Mouse (Mus musculus): ENCODE data around the gene Ptprc.

The Ptprc gene

DNA sequence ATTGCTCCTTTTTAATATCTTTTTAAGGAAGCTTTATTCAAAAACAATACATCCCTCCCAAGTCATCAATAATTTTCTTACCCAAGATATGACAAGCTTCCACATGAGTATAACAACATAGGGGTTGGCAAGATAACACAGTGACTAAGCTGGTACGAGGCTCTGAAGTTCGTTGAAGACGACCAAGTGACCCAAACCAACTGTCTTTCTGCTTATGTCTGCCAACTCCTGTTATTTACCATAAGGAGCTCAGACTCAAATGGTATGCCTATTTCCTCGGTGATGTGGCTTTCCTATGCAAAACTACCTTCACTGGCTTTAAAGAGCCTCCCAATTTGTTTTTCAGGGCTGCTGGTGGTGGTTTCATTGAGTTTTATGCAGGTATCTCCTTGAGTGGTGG is at the start of gene Ptprc:
Ptprc (minus strand) TSS at position 215 of the 400 bp plus-strand sequence.
- DNase-seq (ENCODE audit: low read depth in 2 of 2, low spot score in 2 of 2) = no peak

DNA sequence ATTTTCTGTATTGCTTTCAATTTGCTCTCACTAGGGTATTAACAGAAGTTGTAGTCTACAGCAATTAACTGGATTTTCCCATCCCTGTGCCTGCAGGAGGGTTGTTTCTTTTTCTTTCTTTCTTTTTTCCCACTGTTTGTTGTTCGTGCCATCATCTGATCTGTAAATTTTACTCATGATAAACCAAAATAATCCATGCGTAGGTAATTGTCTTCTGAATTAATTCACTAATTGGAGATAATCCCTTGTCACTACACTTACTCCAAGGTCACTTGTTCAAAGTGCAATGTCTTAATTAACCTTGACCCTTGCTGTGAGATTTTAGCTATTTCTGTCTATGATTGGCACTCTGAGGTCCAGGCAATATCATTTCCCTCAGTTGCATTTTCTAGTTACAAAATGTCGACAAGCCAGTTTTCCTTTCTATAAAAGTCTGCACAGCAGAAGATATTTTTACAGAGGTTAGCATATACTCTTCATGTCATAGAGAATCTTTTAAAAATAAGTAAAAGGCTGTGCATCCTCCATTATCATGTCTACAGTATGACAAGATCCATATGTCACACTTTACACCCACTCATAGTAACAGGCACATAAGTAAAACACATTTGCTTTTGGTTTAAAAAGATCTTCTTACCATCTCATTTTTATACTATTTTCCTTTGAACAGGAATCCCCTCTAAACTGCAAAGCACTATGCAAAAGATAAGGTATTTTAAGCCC is 39.4 kb upstream of the Ptprc start:
- DNase-seq (ENCODE audit: low read depth in 2 of 2, low spot score in 2 of 2) = no peak

GRCm38 (mm10) chr1:138210387-138211024 is 35.0 kb upstream of the Ptprc start:
- no peak for DNase-seq (ENCODE audit: low read depth in 2 of 2, low spot score in 2 of 2)

GRCm38 (mm10) chr1:138209751-138210150 is 34.2 kb upstream of the Ptprc start:
- no peak for DNase-seq (ENCODE audit: low read depth in 2 of 2, low spot score in 2 of 2)

DNA sequence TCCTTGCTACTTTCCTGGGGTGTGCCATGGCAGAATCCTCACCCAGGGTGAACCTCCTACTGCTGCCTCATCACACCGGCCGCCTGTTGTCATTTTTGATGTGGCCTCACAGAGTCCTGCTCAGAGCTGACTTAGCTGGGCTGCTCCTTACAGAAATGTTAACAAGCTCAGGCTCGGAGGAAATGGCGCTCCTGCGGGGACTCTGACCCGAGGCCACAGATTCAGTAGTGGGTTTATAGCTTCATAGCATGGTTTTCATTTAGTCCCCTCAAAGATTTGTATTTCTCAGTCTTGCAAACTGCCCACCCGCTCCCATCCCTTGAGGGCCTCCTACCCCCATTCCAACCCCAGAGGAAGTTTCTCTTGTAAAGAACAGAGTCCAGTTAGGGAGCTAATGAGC is 30.5 kb upstream of the Ptprc start:
- DNase-seq (ENCODE audit: low read depth in 2 of 2, low spot score in 2 of 2) = no peak

DNA sequence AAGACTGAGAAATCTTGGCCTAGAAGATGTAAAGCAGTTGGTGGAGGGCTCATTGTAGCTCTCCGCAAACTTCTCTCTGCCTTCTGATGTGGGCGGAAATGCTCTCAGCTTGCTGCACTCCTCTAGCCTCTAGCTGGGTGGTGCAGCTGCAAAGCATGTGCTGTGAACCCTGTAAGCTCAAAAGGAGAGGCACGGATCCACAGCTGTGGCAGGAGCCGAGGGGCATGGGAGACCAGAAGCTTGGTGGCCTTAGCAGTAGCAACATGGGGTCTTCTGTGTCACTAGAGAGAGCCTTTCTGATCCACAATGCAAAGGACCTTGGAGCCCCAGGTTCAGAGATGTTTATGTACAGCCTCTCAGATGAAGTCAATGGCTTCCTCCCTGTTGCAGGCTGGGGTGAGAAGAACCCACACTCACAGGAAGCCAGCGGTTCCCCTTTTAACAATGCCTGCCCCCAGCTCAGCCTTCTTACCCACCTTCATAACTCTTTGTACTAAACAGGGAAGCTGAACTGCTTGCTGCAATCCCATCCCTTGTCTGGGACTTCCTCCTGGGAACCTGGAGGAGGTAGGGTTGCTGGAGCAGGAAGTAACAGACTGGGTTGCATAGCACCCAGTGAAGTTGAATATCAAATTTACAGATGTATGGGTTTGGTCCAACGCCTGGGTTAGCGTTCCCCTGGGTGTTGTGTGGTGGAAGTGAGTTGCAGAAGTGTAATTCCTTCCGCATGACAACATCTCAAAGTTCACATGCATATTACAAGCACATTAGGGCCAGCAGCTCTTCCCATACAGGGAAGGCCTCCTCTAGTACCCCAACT is 16.4 kb upstream of the Ptprc start:
- peak; percentile 83 to 89 for DNase-seq (ENCODE audit: low read depth in 2 of 2, low spot score in 2 of 2)

- peak in 1 of 2 experiments; percentile 50 for DNase-seq (ENCODE audit: low read depth in 2 of 2, low spot score in 2 of 2)
These were observed 12.6 kb upstream of the Ptprc start for GRCm38 (mm10) chr1:138188131-138188530.

- no peak for DNase-seq (ENCODE audit: low read depth in 2 of 2, low spot score in 2 of 2)
These were observed 10.4 kb upstream of the Ptprc start for GRCm38 (mm10) chr1:138185904-138186303.

DNA sequence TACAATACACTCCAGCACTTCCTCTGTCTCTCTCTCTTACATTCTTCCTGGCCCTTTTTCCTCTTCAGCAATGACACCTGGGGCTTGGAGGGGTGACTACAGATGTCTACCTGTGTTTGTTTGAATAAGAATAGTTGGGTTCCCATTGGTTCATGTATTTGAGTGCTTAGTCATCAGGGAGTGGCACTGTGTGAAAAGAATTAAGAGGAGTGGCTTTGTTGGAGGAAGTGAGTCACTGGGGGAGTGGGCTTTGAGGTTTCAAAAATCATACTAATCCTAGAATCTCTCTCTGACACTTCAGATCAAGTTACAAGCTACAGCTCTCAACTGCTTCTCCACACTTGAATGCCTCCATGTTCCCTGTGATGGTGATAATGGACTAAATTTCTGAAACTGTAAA is 4.6 kb upstream of the Ptprc start:
- no peak for DNase-seq (ENCODE audit: low read depth in 2 of 2, low spot score in 2 of 2)

DNA sequence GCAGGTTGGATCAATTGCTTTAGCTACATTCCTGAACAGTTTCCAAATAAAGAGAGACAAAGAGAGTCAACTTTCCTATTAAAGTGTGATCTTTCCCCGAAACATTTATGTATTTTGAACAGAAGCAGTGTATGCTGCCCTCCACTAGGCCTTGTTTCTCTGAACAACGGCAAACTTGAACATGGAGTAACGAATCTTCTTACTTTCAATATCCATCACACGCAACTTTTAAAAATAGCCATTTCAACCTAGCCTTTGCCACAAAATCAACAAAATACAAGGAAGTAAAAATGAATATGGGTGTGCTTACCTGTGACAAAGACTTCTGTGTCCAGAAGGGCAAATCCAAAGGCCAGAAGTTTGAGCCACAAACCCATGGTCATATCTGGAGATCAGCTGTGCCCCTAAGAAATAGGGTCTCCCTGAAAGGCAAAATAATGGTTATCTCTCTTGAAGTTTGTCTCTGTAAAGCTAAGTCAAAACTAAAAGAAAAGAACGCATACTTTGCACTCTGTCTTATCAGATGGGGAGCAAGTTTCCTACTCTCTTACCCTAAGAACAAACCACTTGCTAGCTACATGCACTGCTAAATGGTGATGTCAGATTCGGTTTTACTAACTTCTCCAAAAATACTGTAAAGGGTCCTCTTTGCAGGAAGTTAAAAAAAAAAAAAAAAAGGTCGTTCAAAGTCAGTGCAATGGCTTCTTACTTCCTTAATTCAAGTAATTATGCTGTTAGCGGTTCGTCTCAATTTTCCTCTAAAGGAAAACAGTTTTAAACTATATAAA is 609 bp downstream of the Ptprc start:
- DNase-seq (ENCODE audit: low read depth in 2 of 2, low spot score in 2 of 2) = no peak

DNA sequence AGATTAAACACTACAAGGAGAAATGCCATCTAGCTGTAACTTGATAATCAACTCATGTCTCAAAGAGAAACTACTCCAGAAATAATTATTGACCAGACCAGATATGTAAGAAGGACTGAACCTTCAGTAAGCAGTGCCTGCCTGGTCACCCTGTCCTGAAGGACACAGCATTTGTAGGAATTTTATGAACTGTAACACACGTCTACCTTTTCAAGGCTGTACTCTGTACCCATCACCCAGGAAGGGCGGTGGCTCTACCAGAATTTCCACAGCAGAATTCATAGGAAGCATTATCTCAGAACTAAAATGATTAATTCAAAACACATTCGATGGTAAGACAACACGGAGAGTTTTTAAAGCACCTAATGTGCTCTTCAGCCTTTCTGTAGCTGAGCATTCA is 1.4 kb downstream of the Ptprc start:
- no peak for DNase-seq (ENCODE audit: low read depth in 2 of 2, low spot score in 2 of 2)

- DNase-seq (ENCODE audit: low read depth in 2 of 2, low spot score in 2 of 2) = no peak
These were observed 1.8 kb downstream of the Ptprc start for GRCm38 (mm10) chr1:138173669-138174068.

DNA sequence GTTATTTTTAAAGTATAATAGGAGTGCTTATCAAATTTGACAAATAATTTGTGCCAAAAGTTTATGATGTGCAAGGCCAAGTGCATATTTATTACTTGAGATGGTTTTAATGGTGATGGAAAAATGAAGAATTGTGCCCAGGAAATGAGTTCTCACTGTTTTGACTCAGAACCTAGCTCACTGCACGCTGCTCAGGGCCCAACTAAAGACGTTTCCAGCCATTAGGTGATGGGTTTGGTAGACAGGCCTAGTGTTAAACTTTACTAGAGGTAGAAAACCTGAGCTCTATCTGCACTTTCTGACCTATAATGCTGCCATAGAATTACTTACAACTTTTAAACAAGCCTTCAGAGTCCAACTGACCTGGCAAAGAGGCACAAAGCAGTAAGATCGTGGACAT is 3.0 kb downstream of the Ptprc start:
- no peak for DNase-seq (ENCODE audit: low read depth in 2 of 2, low spot score in 2 of 2)

DNA sequence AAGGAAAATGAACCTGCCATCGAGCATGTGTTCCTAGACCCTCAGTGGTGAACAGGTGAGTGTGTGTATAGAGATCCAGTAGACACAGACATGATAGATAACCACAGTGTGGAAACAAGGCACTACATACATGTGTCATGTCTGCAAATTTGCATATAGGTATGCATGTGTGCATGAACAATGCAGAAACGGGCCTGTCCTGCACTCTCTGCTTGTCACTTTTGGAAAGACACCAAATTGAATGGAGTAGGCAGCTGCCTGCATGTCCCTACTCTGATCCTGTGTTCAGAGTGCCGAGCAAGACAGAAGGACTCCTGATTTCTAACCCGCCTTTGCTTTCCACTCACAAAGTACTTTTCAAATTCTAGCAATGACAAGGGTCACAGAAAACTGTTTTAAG is 3.4 kb downstream of the Ptprc start:
- DNase-seq (ENCODE audit: low read depth in 2 of 2, low spot score in 2 of 2) = no peak

- DNase-seq (ENCODE audit: low read depth in 2 of 2, low spot score in 2 of 2) = no peak
These were observed 9.2 kb downstream of the Ptprc start for GRCm38 (mm10) chr1:138166233-138166771.

- peak; percentile 44 to 57 for DNase-seq (ENCODE audit: low read depth in 2 of 2, low spot score in 2 of 2)
These were observed 12.9 kb downstream of the Ptprc start for GRCm38 (mm10) chr1:138162638-138163037.

DNA sequence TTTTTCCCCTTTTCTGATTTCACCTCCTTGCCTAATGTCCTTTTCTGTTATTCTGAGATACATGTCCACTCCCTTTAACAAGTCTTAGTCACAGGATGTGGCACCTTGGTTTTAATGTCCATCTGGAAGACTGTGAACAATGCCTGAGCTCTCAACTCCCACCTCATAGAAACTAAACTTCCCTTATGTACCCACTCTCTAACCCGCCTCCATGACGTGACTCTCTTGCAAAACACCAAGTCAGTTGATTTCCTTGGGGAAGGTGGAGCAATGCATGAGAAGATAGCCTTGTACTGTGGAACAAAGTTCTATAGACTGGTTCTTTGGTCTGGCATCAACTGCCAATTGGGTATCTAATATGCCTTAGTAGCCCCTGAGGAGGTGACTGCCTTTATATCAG is 16.6 kb downstream of the Ptprc start:
- DNase-seq (ENCODE audit: low read depth in 2 of 2, low spot score in 2 of 2) = no peak

DNA sequence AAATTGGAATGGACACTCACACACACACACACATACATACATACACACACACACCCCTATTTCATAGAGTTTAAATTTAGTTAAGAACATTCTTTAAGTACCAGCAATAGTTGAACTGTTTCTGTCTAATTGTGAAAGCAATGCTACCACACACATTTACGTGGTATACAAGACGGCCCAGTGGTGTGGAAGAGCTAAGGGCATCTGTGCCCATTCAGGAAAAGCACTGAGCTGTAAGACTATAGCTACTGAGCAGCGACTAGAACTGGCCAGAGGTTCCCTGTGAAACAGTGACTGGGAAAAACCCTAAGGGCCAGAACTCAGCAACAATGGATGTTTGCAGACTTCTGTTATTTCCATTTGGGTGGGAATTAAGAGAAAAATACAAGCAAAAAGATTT is 17.3 kb downstream of the Ptprc start:
- no peak for DNase-seq (ENCODE audit: low read depth in 2 of 2, low spot score in 2 of 2)

- no peak for DNase-seq (ENCODE audit: low read depth in 2 of 2, low spot score in 2 of 2)
These were observed 17.8 kb downstream of the Ptprc start for GRCm38 (mm10) chr1:138157709-138158108.

GRCm38 (mm10) chr1:138157008-138157407 is 18.5 kb downstream of the Ptprc start:
- peak; percentile 52 to 62 for DNase-seq (ENCODE audit: low read depth in 2 of 2, low spot score in 2 of 2)

DNA sequence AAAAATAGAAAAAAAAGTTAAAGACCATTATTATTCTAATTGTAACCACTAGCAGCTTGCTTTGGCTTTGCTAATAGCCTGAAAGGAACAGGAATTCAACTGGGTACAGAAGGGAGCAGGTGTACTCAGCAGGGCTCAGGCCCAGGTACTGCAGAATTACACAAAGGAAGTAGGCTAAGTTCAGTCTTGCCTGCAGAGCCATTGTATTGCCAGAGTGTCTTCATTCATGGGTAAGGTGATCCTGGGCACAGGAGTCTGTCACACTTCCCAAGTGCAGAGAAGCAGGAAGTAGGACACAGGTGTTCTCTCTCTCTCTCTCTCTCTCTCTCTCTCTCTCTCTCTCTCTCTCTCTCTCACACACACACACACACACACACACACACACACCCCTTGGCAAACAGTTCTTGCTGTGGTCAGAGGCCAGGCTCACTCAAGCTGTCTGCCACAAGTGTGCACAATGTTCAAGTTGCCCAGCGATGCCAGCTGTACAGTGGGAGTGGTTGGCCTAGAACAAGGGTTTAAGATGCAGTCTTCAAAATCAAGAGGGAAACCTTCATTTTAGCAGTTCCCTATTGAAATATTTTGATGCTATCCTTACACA is 21.2 kb downstream of the Ptprc start:
- DNase-seq (ENCODE audit: low read depth in 2 of 2, low spot score in 2 of 2) = no peak

All from CD8-positive naive resting alpha-beta T cell, adult 2 months (primary cell).